Mouse (Mus musculus): ENCODE data around the gene Celf1. TPM values are rescaled to one million over a fixed set of nuclear protein-coding genes. Genes with fewer than 3 reads are reported as not detected.
A peak's percentile ranks its signal among the peaks of the same experiment; 100 is the strongest.

Gene Celf1
- polyA plus RNA-seq, 1 experiment = 10.4 TPM

- H3K4me1 ChIP-seq = peaks cover 58% of the 10 kb centered on the region
- no peak for TF ChIP-seq FLI1 (IDR thresholded peaks at IDR 0.05; ENCODE audit: low read length)
- TF ChIP-seq GATA1 (IDR thresholded peaks at IDR 0.05; ENCODE audit: borderline replicate concordance, low read length) = no peak
- H3K27me3 ChIP-seq (replicated peaks) = no peaks in the 10 kb centered on the region
- peaks cover 50% of the 10 kb centered on the region for H3K36me3 ChIP-seq (replicated peaks; ENCODE audit: low read length)
- no peaks in the 10 kb centered on the region for H3K9me3 ChIP-seq
- peak within 1 kb of the TSS; percentile 98 for H3K4me3 ChIP-seq (replicated peaks)
These were observed 113.8 kb downstream of the Celf1 start, which contains the start of gene Psmc3 for GRCm38 (mm10) chr2:91053934-91054382. Gene Psmc3, plus strand, starts transcription at chr2:91054009.

GRCm38 (mm10) chr2:91058435-91058834, 118.3 kb downstream of the Celf1 start:
- peaks cover 42% of the 10 kb centered on the region for H3K4me1 ChIP-seq
- H3K4me3 ChIP-seq (replicated peaks) = no peak overlapping the region
- H3K9me3 ChIP-seq = no peaks in the 10 kb centered on the region
- no peaks in the 10 kb centered on the region for H3K27me3 ChIP-seq (replicated peaks)
- peaks cover 87% of the 10 kb centered on the region for H3K36me3 ChIP-seq (replicated peaks; ENCODE audit: low read length)
- TF ChIP-seq GATA1 (IDR thresholded peaks at IDR 0.05; ENCODE audit: borderline replicate concordance, low read length) = no peak
- no peak for TF ChIP-seq FLI1 (IDR thresholded peaks at IDR 0.05; ENCODE audit: low read length)

GRCm38 (mm10) chr2:91059376-91059775, 119.2 kb downstream of the Celf1 start:
- Histone ChIP-seq H3K4me1 (peaks cover 41% of the 10 kb centered on the region), H3K4me3 (replicated peaks) (no peak overlapping the region), H3K36me3 (replicated peaks; ENCODE audit: low read length) (peaks cover 96% of the 10 kb centered on the region), H3K9me3 (no peaks in the 10 kb centered on the region), H3K27me3 (replicated peaks) (no peaks in the 10 kb centered on the region)
- TF ChIP-seq GATA1 (IDR thresholded peaks at IDR 0.05; ENCODE audit: borderline replicate concordance, low read length) (no peak), FLI1 (IDR thresholded peaks at IDR 0.05; ENCODE audit: low read length) (no peak)

- no peaks in the 10 kb centered on the region for H3K27me3 ChIP-seq (replicated peaks)
- no peaks in the 10 kb centered on the region for H3K9me3 ChIP-seq
- H3K36me3 ChIP-seq (replicated peaks; ENCODE audit: low read length) = peaks cover 100% of the 10 kb centered on the region
- H3K4me1 ChIP-seq = peaks cover 31% of the 10 kb centered on the region
- H3K4me3 ChIP-seq (replicated peaks) = no peak overlapping the region
- TF ChIP-seq FLI1 (IDR thresholded peaks at IDR 0.05; ENCODE audit: low read length) = no peak
- no peak for TF ChIP-seq GATA1 (IDR thresholded peaks at IDR 0.05; ENCODE audit: borderline replicate concordance, low read length)
These were observed 120.6 kb downstream of the Celf1 start for GRCm38 (mm10) chr2:91060544-91061355.

- Histone ChIP-seq H3K9me3 (no peaks in the 10 kb centered on the region), H3K4me3 (replicated peaks) (no peak overlapping the region), H3K27me3 (replicated peaks) (no peaks in the 10 kb centered on the region), H3K4me1 (peaks cover 26% of the 10 kb centered on the region), H3K36me3 (replicated peaks; ENCODE audit: low read length) (peaks cover 100% of the 10 kb centered on the region)
- TF ChIP-seq GATA1 (IDR thresholded peaks at IDR 0.05; ENCODE audit: borderline replicate concordance, low read length) (no peak), FLI1 (IDR thresholded peaks at IDR 0.05; ENCODE audit: low read length) (no peak)
These were observed 121.8 kb downstream of the Celf1 start for GRCm38 (mm10) chr2:91061849-91062481.

- Histone ChIP-seq H3K4me1 (peaks cover 21% of the 10 kb centered on the region), H3K4me3 (replicated peaks) (no peak overlapping the region), H3K36me3 (replicated peaks; ENCODE audit: low read length) (peaks cover 96% of the 10 kb centered on the region), H3K9me3 (no peaks in the 10 kb centered on the region), H3K27me3 (replicated peaks) (no peaks in the 10 kb centered on the region)
- TF ChIP-seq FLI1 (IDR thresholded peaks at IDR 0.05; ENCODE audit: low read length) (no peak), GATA1 (IDR thresholded peaks at IDR 0.05; ENCODE audit: borderline replicate concordance, low read length) (no peak)
These were observed 122.8 kb downstream of the Celf1 start for GRCm38 (mm10) chr2:91062779-91063606.

- H3K36me3 ChIP-seq (replicated peaks; ENCODE audit: low read length) = peaks cover 96% of the 10 kb centered on the region
These were observed 124.0 kb downstream of the Celf1 start for GRCm38 (mm10) chr2:91064211-91064610.

GRCm38 (mm10) chr2:91065544-91065943, 125.4 kb downstream of the Celf1 start:
- TF ChIP-seq FLI1 (IDR thresholded peaks at IDR 0.05; ENCODE audit: low read length) (no peak), GATA1 (IDR thresholded peaks at IDR 0.05; ENCODE audit: borderline replicate concordance, low read length) (no peak)
- H3K9me3 ChIP-seq = no peaks in the 10 kb centered on the region
- no peak overlapping the region for H3K4me3 ChIP-seq (replicated peaks)
- H3K27me3 ChIP-seq (replicated peaks) = no peaks in the 10 kb centered on the region
- H3K4me1 ChIP-seq = peaks cover 39% of the 10 kb centered on the region
- H3K36me3 ChIP-seq (replicated peaks; ENCODE audit: low read length) = peaks cover 84% of the 10 kb centered on the region

More at GRCm38 (mm10) chr2:91064211-91064610, 124.0 kb downstream of the Celf1 start:
- Histone ChIP-seq H3K4me3 (replicated peaks) (no peak overlapping the region), H3K9me3 (no peaks in the 10 kb centered on the region), H3K27me3 (replicated peaks) (no peaks in the 10 kb centered on the region), H3K4me1 (peaks cover 34% of the 10 kb centered on the region)
- TF ChIP-seq FLI1 (IDR thresholded peaks at IDR 0.05; ENCODE audit: low read length) = no peak
- no peak for TF ChIP-seq GATA1 (IDR thresholded peaks at IDR 0.05; ENCODE audit: borderline replicate concordance, low read length)

- Histone ChIP-seq H3K4me1 (peaks cover 40% of the 10 kb centered on the region), H3K9me3 (no peaks in the 10 kb centered on the region), H3K27me3 (replicated peaks) (no peaks in the 10 kb centered on the region), H3K4me3 (replicated peaks) (no peak overlapping the region), H3K36me3 (replicated peaks; ENCODE audit: low read length) (peaks cover 75% of the 10 kb centered on the region)
- no peak for TF ChIP-seq GATA1 (IDR thresholded peaks at IDR 0.05; ENCODE audit: borderline replicate concordance, low read length)
- no peak for TF ChIP-seq FLI1 (IDR thresholded peaks at IDR 0.05; ENCODE audit: low read length)
These were observed 126.3 kb downstream of the Celf1 start for GRCm38 (mm10) chr2:91066455-91066854.

All from megakaryocyte, embryonic 14.5 days (primary cell).